Mouse (Mus musculus): Measurements from ENCODE around the gene Bmp10. TPM values are rescaled to one million over a fixed set of nuclear protein-coding genes. Genes with fewer than 3 reads are reported as not detected.
A peak's percentile ranks its signal among the peaks of the same experiment; 100 is the strongest.

Gene Bmp10
- 10 to 100 TPM; 20.6 to 49.0 TPM for total RNA-seq (2021)
- long read RNA-seq, experiment 1, full-length matches to known transcripts = 2 of 3 reads
- long read RNA-seq, experiment 1, partial matches to known transcripts = 0 of 3 reads
- long read RNA-seq, experiment 1, other reads (novel, unspliced or antisense) = 1 of 3 reads
- long read RNA-seq, experiment 2, full-length matches to known transcripts = 1 of 9 reads
- long read RNA-seq, experiment 2, partial matches to known transcripts = 8 of 9 reads
- long read RNA-seq, experiment 2, other reads (novel, unspliced or antisense) = 0 of 9 reads

- intact Hi-C loops (cut with DNase I) = no loop called here
- DNase-seq = no peak
Observed at GRCm38 (mm10) chr6:87428487-87429044, at the start of gene Bmp10. Gene Bmp10 (plus strand): TSS chr6:87428994.

- DNase-seq = peak in 1 of 2 experiments; percentile 33
- intact Hi-C loops (cut with DNase I) = no loop called here
Observed at GRCm38 (mm10) chr6:87383926-87384691, 44.7 kb upstream of the Bmp10 start.

GRCm38 (mm10) chr6:87384761-87385160 is 44.0 kb upstream of the Bmp10 start:
- DNase-seq = no peak
- intact Hi-C loops (cut with DNase I) = loop anchor here (5.0 kb wide), 1 partner anchor 47 kb away; the partner anchor contains the start of gene Antxr1

GRCm38 (mm10) chr6:87386203-87386602 is 42.6 kb upstream of the Bmp10 start:
- intact Hi-C loops (cut with DNase I) = loop anchor here (1.0 to 5.0 kb wide), 2 partner anchors 49 to 285 kb away; partner anchors contain the start of gene Antxr1
- peak; percentile 65 to 82 for DNase-seq

- intact Hi-C loops (cut with DNase I) = loop anchor here (1.0 to 5.0 kb wide), 2 partner anchors 49 to 285 kb away; partner anchors contain the start of gene Antxr1
Observed at GRCm38 (mm10) chr6:87386681-87387080, 42.1 kb upstream of the Bmp10 start.

GRCm38 (mm10) chr6:87388877-87389276 is 39.9 kb upstream of the Bmp10 start, which contains the start of gene Gkn3:
Gene Gkn3 (minus strand): TSS chr6:87388935.
- intact Hi-C loops (cut with DNase I) = loop anchor here (5.0 kb wide), 1 partner anchor 52 kb away; the partner anchor contains the start of gene Antxr1
- no peak for DNase-seq

More at GRCm38 (mm10) chr6:87386681-87387080, 42.1 kb upstream of the Bmp10 start:
- DNase-seq = no peak

- intact Hi-C loops (cut with DNase I) = loop anchor here (5.0 kb wide), 1 partner anchor 52 kb away; the partner anchor contains the start of gene Antxr1
- DNase-seq = no peak
Observed at GRCm38 (mm10) chr6:87389455-87389989, 39.3 kb upstream of the Bmp10 start.

- intact Hi-C loops (cut with DNase I) = no loop called here
- DNase-seq = no peak
Observed at GRCm38 (mm10) chr6:87393466-87394205, 35.2 kb upstream of the Bmp10 start.

GRCm38 (mm10) chr6:87394783-87395182 is 34.0 kb upstream of the Bmp10 start:
- intact Hi-C loops (cut with DNase I) = loop anchor here (5.0 kb wide), 2 partner anchors 128 to 278 kb away; partner anchors contain the start of gene Aplf
- no peak for DNase-seq

- intact Hi-C loops (cut with DNase I) = loop anchor here (5.0 kb wide), 2 partner anchors 123 to 273 kb away; partner anchors contain the start of gene Aplf
Observed at GRCm38 (mm10) chr6:87399137-87399536, 29.7 kb upstream of the Bmp10 start.

GRCm38 (mm10) chr6:87399886-87400566 is 28.8 kb upstream of the Bmp10 start:
- DNase-seq = no peak
- intact Hi-C loops (cut with DNase I) = loop anchor here (5.0 kb wide), 2 partner anchors 122 to 272 kb away; partner anchors contain the start of gene Aplf

More at GRCm38 (mm10) chr6:87399137-87399536, 29.7 kb upstream of the Bmp10 start:
- peak; percentile 76 to 84 for DNase-seq

GRCm38 (mm10) chr6:87401456-87401855 is 27.3 kb upstream of the Bmp10 start:
- intact Hi-C loops (cut with DNase I) = no loop called here
- DNase-seq = no peak

- DNase-seq = no peak
- intact Hi-C loops (cut with DNase I) = no loop called here
Observed at GRCm38 (mm10) chr6:87412011-87412410, 16.8 kb upstream of the Bmp10 start.

GRCm38 (mm10) chr6:87422304-87422703 is 6.5 kb upstream of the Bmp10 start:
- DNase-seq = no peak
- intact Hi-C loops (cut with DNase I) = no loop called here

GRCm38 (mm10) chr6:87424037-87424816 is 4.6 kb upstream of the Bmp10 start:
- intact Hi-C loops (cut with DNase I) = no loop called here
- peak; percentile 29 to 49 for DNase-seq

GRCm38 (mm10) chr6:87426954-87427353 is 1.8 kb upstream of the Bmp10 start:
- DNase-seq = no peak
- intact Hi-C loops (cut with DNase I) = no loop called here

- intact Hi-C loops (cut with DNase I) = no loop called here
- no peak for DNase-seq
Observed at GRCm38 (mm10) chr6:87427616-87428015, 1.2 kb upstream of the Bmp10 start.

GRCm38 (mm10) chr6:87435791-87436190 is 7.0 kb downstream of the Bmp10 start:
- no peak for DNase-seq
- intact Hi-C loops (cut with DNase I) = no loop called here
